Comparison of ENCODE assay signal across 8 mouse cellular contexts in the genomic region with DNA sequence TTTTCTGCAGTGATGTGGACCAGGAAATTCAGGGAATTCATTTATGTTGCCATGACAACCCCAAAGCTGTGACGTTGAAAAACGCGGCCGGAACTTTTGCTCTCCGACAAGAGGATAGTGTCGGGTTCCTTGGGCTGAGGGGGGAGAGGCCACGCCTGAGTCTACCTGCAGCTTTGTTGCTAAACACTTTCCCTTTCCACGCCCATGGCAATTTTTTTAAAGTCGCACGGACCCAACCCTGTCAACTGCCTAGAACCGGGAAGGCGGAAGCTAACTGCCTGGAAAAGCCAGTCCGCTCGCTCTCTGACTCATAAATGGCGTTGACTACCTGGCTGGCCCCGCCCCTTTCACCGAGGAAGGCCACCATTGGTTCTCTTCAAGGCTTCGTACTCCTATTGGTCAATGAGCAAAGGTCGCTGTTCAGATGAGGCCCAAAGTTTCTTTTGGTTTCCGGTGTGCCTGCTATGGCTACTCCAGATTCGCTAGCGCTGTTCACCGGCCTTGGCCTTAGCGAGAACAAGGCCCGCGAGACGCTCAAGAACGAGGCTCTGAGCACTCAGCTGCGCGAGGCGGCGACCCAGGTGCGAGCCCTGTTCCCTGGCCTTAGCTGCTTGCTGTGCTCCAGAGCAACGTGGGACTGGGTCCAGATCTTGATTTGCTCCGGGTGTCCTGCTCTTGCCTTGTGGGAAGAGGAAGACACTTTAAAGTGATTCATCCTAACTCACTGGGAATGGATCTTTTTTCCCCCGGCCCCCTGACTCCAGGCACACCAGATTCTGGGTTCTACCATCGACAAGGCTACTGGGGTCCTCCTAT. TPM values are rescaled to one million over a fixed set of nuclear protein-coding genes. Genes with fewer than 3 reads are reported as not detected.
A peak's percentile ranks its signal among the peaks of the same experiment; 100 is the strongest.
DNase-seq lines count a peak whose midpoint lies in the region; ATAC-seq lines count a peak whose summit lies in the region.

A gene (plus strand): TSS at position 88 of the 816 bp plus-strand sequence.

- peak within 1 kb of the TSS; percentile 63 for H3K27ac ChIP-seq in hindbrain, embryonic 16.5 days (ENCODE audit: low read depth, low read length)
- peak within 1 kb of the TSS; percentile 75 for H3K27ac ChIP-seq in macrophage

- peaks cover 18% of the 10 kb centered on the region for H3K36me3 ChIP-seq in hindbrain, embryonic 16.5 days (ENCODE audit: control insufficient read depth, insufficient read depth, low read length)
- peaks cover 39% of the 10 kb centered on the region for H3K36me3 ChIP-seq in macrophage (ENCODE audit: inconsistent target)

- peak within 1 kb of the TSS; percentile 63 for H3K9ac ChIP-seq in hindbrain, embryonic 16.5 days (ENCODE audit: low read depth, low read length)

- H3K9me3 ChIP-seq in hindbrain, embryonic 16.5 days (ENCODE audit: control insufficient read depth, low read length) = no peaks in the 10 kb centered on the region

- peak within 1 kb of the TSS; percentile 61 for H3K4me3 ChIP-seq in hindbrain, embryonic 16.5 days (ENCODE audit: low read length)
- peak within 1 kb of the TSS; percentile 79 for H3K4me3 ChIP-seq in macrophage (ENCODE audit: inconsistent target)

- under 1% methylated on average over 37 of the region's 37 CpGs for whole genome bisulfite sequencing in hindbrain, embryonic 16.5 days
- WGBS in macrophage (ENCODE audit: missing documents) = 2% methylated on average over 37 of the region's 37 CpGs

- ATAC-seq in hindbrain, embryonic 16.5 days = peak; percentile 97

- peaks cover 17% of the 10 kb centered on the region for H3K4me1 ChIP-seq in hindbrain, embryonic 16.5 days (ENCODE audit: control insufficient read depth, insufficient read depth, low read depth, low read length)

- peaks cover 20% of the 10 kb centered on the region for H3K79me2 ChIP-seq in macrophage (ENCODE audit: inconsistent target)

- H3K4me2 ChIP-seq in hindbrain, embryonic 16.5 days (ENCODE audit: low read length) = peak within 1 kb of the TSS; percentile 85

- H3K27me3 ChIP-seq in hindbrain, embryonic 16.5 days (replicated peaks; ENCODE audit: control insufficient read depth, insufficient read depth, low read length) = no peaks in the 10 kb centered on the region

- DNase-seq in WW6 (ENCODE audit: low read depth, low spot score) = peak; percentile 95
- DNase-seq in cerebellum, postnatal 4 days (ENCODE audit: low spot score in 2 of 2) = peak; percentile 73 to 88
- DNase-seq in gastrocnemius, adult 18-20 months (ENCODE audit: low spot score) = peak; percentile 95
- peak; percentile 90 to 93 for DNase-seq in left cerebral cortex, adult 18-20 months (ENCODE audit: low spot score in 2 of 2)
- peak; percentile 96 for DNase-seq in right cerebral cortex, adult 18-20 months
- DNase-seq in urinary bladder, postnatal 10 days (ENCODE audit: low spot score) = peak; percentile 65

RNA-seq across cellular contexts. Expression of the gene that starts here (rescaled TPM):
- 10 to 100 TPM; 83.0 to 86.4 TPM for total RNA-seq in gastrocnemius, adult 18-20 months (2021)
- 62.3 and 64.6 TPM in 2 replicates for polyA plus RNA-seq in hindbrain, embryonic 16.5 days (2015; fragmentation: Nextera tagmentation; extraction: Ambion mirVana)
- total RNA-seq in left cerebral cortex, adult 18-20 months (2021) = 10 to 100 TPM; 72.7 to 77.7 TPM
- 100 to 1,000 TPM in 21 of 26 experiments, 10 to 100 TPM in 5; 69.2 to 275 (median 158) TPM for total RNA-seq in macrophage (2018; cell fraction: chromatin; rRNA removed)
- total RNA-seq in macrophage (2018; cell fraction: cytosol; rRNA removed) = 100 to 1,000 TPM in 1 of 26 experiments, 10 to 100 TPM in 25; 61.0 to 105 (median 72.8) TPM
- total RNA-seq in macrophage (2018; cell fraction: nucleus; rRNA removed) = 100 to 1,000 TPM in 3 of 26 experiments, 10 to 100 TPM in 23; 48.2 to 112 (median 73.8) TPM
- polyA plus RNA-seq in macrophage (2018) = 77.0 to 179 TPM (median 87.2 TPM) in 3 replicates

Comparison
In these comparisons a context has a peak if more than half of its experiments do, and no peak if none do; other contexts are left out.
1. Peak in every context shown above with its lines: DNase-seq, ATAC-seq, H3K4me3 ChIP-seq and H3K27ac ChIP-seq.